Mouse (Mus musculus) heart, postnatal 0 days (tissue): ENCODE measurements at regions not wholly inside any gene's neighbourhood (a gene's known extent, or its start where the extent isn't known, plus 50 kb on each side); places are given as distances from the start of the nearest gene placed in this dataset.

Source experiments
- CTCF ChIP-seq: IDR thresholded peaks from 2 replicates; pipeline ENCODE4 v1.5.1; 2016; ENCODE audit warnings: antibody characterized with exemption, control low read depth, low read depth
- EP300 ChIP-seq: IDR thresholded peaks from 2 replicates; pipeline ENCODE4 v1.6.1; 2016; ENCODE audit warnings: antibody characterized with exemption, low read depth

DNA sequence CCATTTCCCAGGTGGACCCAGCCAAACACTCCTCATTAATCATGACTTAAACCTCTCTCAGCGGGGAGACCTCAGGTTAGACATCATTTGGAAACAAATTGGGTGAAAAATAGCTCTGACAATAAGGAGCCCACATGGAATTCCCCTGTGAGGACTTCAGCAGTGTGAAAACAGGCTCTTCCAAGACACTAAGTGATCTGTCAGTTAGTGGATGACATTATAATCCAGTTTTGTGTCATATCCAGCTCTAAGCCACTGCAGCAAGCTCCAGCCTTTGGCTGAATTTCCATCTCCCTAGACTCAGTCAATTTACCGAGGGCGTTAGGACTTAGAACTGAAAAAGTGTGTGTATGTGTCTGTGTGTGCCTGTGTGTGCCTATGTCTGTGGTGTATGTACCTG is 70.5 kb downstream of the Olig3 start:
- TF ChIP-seq CTCF (no peak), EP300 (no peak)
